Mouse (Mus musculus) layer of hippocampus, adult 11-12 months (tissue): ENCODE measurements at regions not wholly inside any gene's neighbourhood (a gene's known extent, or its start where the extent isn't known, plus 50 kb on each side); places are given as distances from the start of the nearest gene placed in this dataset.

Experiments used
- DNase-seq: peaks from one replicate; pipeline ENCODE4 v3.0.0; 2022; ENCODE audit warnings: low spot score

GRCm38 (mm10) chr1:76322943-76323559 is 777.0 kb downstream of the Slc4a3 start:
- DNase-seq = no peak

- no peak for DNase-seq
Measured at GRCm38 (mm10) chr1:76323592-76323991, 777.5 kb downstream of the Slc4a3 start.

DNA sequence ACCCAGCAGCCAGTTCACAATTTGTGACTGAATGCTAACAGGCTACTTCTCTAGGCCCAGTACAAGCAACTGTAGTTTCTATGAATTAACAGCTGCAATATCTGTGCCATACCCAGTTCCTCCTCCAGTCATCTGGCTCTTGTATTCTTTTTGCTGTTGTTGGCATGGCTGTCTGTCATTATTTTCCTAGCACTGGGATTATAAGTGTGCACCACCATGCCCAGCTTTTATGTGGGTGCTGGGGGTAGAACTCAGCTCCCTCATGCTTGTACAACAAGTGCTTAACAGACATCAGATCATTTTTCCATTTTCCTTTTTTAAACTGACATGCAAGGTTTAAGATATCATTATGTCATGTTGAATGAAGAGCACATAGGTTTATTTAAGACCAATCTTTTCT is 789.9 kb downstream of the Slc4a3 start:
- peak; percentile 21 for DNase-seq

DNA sequence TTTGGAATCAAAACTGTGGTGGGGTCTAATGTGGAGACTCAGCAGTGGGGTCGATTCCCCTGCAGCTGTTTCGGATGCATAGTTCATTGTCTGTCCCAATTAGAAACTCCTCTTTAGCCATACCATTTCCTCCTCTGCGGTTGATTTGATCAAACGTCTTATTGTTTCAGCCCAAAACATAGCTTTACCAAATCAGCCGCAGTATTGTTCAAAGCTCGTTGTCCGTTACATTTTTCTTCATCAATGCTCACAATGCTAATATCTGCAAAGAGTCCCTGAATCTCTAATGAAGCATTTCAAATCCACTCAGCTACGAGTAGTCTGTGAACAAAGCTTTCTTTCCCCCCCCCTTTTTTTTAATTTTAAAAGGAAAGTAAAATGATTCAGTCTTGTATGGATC is 816.0 kb downstream of the Slc4a3 start:
- DNase-seq = no peak

GRCm38 (mm10) chr1:76373931-76374330 is 827.9 kb downstream of the Slc4a3 start:
- no peak for DNase-seq

DNA sequence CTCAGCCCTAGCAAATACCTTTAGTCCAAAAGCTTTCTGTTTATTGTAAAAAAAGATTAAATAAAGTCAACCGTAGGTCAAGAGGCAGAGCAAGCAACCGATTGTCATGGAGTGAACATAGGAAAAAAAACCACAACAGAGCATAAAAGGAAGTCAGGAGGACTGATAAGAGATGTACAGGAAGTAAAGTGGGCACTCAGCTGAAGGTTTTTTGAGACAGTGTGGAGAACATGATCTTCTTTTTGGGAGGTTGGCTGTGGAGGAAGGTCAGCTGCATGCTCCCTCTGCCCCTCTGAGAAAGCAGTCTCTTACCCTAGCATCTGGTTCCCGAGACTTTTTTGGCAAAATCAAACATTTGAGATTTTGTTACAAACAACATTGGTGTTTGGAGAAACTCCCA is 832.1 kb downstream of the Slc4a3 start:
- DNase-seq = no peak

DNA sequence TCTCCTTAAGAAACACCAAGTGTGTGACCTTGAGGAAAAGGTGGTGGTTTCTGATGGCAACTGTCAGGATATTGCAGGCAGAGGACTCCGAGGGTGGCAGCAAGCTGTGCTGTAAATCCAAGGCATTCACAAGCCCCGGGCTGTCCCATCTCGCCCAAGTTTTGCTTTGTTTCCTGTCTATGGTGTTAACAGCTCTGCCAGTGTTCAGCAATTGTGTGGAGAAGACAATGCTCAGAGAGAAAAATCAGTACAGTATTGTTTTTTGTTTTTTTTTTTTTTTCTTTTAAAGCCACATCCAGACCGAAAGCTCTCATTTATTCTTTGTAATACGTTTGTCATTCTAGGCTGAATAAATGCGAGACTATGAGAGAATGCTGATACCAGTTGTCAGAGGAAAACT is 846.5 kb downstream of the Slc4a3 start:
- DNase-seq = peak; percentile 21

DNA sequence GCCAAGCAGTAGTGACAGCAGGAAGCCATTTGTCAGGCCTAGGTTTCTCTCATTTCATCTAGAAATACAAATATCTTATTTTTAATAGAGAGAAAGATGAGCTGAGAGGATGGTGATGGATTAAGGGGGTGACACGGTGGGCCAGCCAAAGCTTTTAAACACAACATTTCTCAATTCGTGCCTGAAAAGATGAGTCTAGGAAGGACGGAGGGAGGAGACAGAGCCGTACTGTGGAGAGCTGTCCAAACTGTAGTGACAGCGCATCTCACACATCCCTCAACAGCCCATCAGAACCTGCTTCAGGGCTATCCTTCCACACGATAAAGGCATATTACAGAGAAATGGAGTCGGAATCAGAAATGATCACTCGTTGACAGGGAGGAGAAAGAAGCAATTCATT is 848.0 kb downstream of the Slc4a3 start:
- DNase-seq = no peak

GRCm38 (mm10) chr1:76402854-76403253 is 856.8 kb downstream of the Slc4a3 start:
- no peak for DNase-seq

DNA sequence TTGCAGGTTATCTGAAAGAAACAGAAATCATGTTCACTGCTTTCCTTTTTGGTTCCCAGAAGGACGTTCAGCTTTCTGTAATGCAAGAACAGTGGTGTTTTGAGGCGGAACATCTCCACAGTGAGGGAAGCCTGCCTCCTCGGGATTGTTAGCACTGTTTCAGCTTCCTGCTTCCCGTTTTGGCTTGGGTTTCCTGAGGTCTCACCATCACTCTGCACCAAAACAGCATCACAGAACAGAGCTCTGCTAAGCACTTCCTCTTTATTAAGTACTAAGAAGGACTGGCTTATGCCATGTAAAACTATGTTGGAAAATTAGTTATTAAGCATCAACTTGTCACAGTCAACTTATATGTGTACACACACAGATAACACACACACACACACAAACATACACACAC is 857.9 kb downstream of the Slc4a3 start:
- DNase-seq = no peak

GRCm38 (mm10) chr1:76410813-76411212 is 864.7 kb downstream of the Slc4a3 start:
- DNase-seq = no peak

DNA sequence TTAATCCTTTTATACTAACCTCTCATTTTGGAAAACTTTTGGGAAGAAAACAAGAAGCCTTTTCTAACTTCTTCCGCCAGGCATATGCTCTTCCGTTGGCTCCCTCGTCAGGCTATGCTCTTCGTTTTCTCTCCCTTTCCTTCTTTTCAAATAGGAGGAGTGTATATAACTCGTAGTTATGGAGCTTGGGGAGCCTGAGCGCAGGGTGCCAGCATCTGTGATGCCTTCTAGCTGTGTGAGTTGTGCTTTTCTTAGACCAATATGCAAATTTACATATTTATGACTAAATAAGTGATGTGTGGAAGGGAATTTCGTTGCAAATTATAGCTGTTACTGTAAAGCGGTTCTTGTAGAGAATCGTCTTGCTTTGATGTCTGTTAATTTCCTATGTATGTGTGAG is 874.5 kb downstream of the Slc4a3 start:
- no peak for DNase-seq

DNA sequence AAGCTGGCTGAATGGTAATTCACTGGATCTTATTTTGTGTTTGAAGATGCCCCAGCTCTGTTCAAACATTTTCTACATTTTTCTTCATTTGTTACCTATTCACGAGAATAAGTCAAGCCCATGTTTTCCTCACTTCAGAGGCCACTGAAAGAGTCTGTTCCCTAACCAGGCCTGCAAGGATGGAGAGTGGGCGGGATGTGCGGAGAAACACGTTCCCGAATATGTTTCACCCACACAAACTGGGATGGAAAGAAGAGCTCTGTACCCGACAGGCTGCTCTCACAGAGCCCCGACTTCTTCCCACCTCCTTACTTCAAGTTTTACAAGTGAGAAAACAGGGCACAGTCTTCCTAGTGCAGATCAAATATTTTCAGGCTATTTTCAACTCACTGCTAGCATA is 881.4 kb downstream of the Slc4a3 start:
- peak; percentile 69 for DNase-seq

DNA sequence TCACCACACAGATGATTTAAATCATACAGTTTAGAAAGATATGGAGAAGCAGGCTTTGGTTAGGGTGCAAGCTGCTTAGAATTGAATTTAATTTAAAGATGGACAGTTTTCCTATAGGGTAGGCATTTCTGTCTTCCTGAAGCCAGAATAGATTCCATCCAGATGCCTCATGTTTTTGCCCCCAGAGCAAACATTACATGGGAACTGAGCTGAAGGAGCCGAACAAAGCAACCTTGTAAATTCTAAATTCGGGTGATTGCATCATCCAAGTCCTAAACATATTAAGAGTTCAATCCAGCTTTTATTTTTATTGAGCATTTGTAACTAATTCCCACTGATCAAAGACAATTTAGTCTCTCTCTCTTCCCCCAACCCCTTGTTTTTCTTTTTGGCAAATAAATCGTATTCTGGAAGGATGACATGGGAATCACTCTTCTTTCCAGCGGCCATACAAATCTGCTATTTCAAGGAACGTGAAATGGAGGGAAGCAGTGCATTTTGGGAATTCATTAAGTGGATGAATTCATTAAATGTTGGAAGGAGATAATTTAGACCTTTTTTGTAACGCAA is 884.1 kb downstream of the Slc4a3 start:
- DNase-seq = no peak

- DNase-seq = no peak
Measured at GRCm38 (mm10) chr1:76433481-76433941, 887.4 kb downstream of the Slc4a3 start.

DNA sequence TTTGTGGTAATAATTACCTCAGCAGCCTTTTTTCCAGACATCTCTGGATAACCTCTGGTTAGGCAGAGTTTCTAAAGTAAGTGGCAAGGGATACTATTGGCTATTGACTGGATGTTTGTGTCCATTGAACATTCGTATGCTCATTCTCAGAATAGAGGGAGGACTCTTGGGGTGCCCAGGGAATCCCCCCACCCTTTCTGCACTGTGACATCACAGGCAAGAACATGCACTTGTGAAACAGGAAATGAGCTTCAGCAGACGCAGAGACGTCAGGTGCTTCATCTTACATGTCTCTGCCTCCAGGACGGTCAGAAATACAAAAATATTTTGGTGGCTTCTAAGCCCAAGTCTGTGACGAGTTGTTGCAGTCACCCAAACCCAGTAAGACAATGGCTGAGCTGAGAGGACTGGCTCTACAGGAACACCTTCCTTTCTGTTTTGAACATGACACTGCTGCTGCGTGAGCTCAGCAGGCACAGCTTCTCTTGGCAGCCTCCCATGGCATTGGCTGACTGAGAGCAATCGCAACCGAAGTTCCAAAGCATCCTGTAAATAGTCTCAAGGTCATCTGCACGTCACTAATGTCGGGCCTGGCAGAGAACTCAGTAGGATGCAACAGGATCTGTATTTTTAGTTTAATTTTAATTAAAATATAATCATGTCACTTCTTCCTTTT is 904.6 kb downstream of the Slc4a3 start:
- no peak for DNase-seq

DNA sequence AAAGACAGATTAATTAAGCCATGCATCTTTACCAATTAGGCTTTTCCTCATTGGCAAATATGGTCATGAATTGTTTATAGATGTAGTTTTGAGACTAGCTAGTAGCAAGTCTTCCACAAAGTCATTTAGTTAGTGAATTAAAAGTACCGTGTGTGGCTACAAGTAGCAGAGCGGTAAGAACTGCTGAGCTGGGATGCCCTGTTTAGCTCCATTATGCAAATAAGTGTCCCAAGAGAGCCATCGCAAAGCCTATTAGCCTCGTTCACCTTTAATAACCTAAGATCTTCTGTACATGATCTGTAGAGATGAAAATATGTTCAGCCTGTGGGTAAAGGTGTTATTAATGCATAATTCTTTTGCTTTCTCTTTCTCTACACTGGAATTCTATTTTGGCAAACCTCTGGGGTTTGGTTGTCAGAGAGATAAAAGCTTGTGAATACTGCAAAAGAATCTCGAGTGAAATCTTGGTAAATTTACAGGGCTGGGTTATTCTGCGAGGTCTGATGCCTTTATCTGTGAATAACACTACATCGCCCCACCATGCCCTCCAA is 907.2 kb downstream of the Slc4a3 start:
- DNase-seq = no peak

DNA sequence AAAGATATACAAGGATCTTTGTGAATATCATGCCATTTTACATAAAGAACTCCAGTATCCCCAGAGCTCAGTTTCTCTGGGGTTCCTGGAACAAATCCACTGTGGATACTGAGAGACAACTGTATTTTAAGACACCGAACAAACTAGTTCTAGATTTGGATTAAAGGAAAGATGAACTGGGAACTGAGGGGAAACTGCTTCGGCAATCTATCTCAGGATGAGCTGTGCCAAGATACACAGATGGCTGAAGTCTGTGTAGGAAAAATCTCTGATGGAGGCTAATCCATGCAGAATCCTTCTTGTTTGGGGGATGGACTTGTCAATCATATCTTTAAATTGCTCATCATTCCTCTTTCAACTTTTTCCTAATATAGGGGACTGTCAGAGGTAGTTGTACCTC is 920.5 kb downstream of the Slc4a3 start:
- DNase-seq = peak; percentile 49

- DNase-seq = peak; percentile 55
Measured at GRCm38 (mm10) chr1:76484193-76484592, 938.1 kb downstream of the Slc4a3 start.

- no peak for DNase-seq
Measured at GRCm38 (mm10) chr1:76487481-76487880, 941.4 kb downstream of the Slc4a3 start.

DNA sequence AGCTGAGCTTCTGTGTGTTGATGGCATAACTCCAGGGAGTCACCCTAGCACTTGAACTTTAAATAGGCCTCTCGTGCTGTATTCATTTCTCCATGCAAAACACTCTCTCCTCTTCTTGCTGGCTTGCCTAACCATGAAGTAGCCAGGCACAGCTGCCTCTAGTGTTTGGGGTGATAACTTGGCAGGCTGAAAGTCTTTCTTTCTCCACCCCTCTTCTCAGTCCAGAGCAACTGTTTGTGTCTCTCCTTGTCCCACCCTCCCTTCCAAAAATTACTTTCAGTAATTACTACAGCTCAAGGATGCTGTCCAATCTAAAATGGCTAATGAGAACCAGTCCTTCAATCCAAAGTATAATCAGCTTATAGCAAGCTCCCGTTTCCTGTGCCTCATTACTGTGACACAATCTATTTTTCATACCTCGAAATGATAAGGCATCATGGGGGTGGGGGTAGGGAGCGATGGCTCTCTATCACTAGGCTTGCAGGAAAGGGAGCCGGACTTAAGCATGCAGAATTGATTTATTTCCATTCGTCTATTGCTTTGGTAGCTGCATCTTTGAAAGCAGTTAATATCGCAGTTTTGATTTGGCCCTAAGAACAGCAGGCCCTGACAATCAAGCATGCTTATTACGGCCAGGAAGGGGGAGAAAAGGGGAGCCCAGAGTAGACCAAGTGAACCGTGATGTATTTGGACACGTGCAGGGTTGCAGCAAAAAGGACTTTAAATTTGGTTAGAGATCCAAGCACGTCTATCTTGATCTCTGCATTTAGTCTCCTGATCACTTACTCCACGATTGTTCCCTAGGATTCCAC is 943.8 kb downstream of the Slc4a3 start:
- DNase-seq = no peak

GRCm38 (mm10) chr1:76490719-76491118 is 944.7 kb downstream of the Slc4a3 start:
- DNase-seq = no peak
